Mouse (Mus musculus) myocyte (in vitro differentiated cells): ENCODE data around the gene Ift80.
"Not testable (repeated sequence)": the region's sequence is repeated elsewhere in the genome, so short reads cannot be mapped to it uniquely, and the experiment has no call there.

Experiments
- MAX ChIP-seq: IDR thresholded peaks from one replicate; pipeline ENCODE4 v1.6.1; 2011; ENCODE audit warnings: low read depth, mild to moderate bottlenecking, control low read depth
- MYOD1 ChIP-seq, 3 experiments: IDR thresholded peaks; one replicate each; pipeline ENCODE4 v1.6.1; 2011; ENCODE audit warnings: control low read depth in 2 of 3, low read depth in 2 of 3, mild to moderate bottlenecking in 2 of 3, moderate library complexity in 1 of 3; ENCODE audit not compliant: insufficient read length in 2 of 3, control insufficient read depth in 1 of 3
- POLR2A ChIP-seq: IDR thresholded peaks from one replicate; pipeline ENCODE4 v1.6.1; 2011; ENCODE audit warnings: low read depth, mild to moderate bottlenecking, control low read depth, moderate library complexity; ENCODE audit not compliant: insufficient read length
- TCF12 ChIP-seq: IDR thresholded peaks from one replicate; pipeline ENCODE4 v1.6.1; 2011; ENCODE audit warnings: mild to moderate bottlenecking, control low read depth; ENCODE audit not compliant: poor library complexity, insufficient read depth, severe bottlenecking

DNA sequence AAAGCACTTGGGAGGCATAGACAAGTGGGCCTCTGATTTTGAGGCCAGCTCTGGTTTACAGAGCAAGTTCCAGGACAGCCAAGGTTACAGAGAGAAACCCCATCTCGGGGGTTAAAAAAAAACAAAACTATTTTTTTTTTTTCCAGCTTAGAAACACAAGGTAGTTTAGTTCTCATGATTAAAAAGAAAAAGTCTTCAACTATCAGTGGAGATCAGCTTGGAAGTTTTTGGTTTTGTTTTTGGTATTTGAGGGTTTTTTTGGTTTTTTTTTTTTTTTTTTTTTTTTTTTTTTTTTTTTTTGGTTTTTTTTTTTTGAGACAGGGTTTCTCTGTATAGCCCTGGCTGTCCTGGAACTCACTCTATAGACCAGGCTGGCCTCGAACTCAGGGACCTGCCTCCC is 14.3 kb upstream of the Ift80 start:
- not testable (repeated sequence) for TF ChIP-seq POLR2A; MAX; MYOD1 (IDR thresholded peaks at IDR 0.05; ENCODE audit: control insufficient read depth in 1 of 3, insufficient read length in 2 of 3, low read depth in 2 of 3); TCF12
